ENCODE assay signal across 12 mouse cellular contexts in genomic region chr6:52963430-52963732, GRCm38 (mm10).
DNase-seq lines count a peak whose midpoint lies in the region; ATAC-seq lines count a peak whose summit lies in the region.
"Had no signal": no experiment of that assay in that cellular context is flagged by ENCODE, and none has a peak within 500 bp of the region (broad histone marks: within the 10 kb centered on the region; RNA-seq: fewer than 3 reads in every experiment).

No protein-coding gene starts in this region.

- WGBS in heart, embryonic 13.5 days, result 37% methylated on average over 6 of the region's 6 CpGs
- WGBS in midbrain, embryonic 15.5 days, result 50% methylated on average over 6 of the region's 6 CpGs
- 78% methylated on average over 6 of the region's 6 CpGs for WGBS in midbrain, embryonic 10.5 days
- 77% methylated on average over 6 of the region's 6 CpGs for WGBS in embryonic facial prominence, embryonic 10.5 days
- WGBS in stomach, embryonic 16.5 days, result 48% methylated on average over 6 of the region's 6 CpGs

- no peak for ATAC-seq in heart, embryonic 13.5 days (ENCODE audit: extremely low read depth, insufficient number of reproducible peaks, low FRiP score, low TSS enrichment)
- ATAC-seq in midbrain, embryonic 15.5 days (replicated peaks), result 0 out of 2 replicates have a peak, but pooled peaks have one; percentile 26
- ATAC-seq in stomach, embryonic 16.5 days (ENCODE audit: insufficient read depth, low FRiP score), result no peak

- no peak overlapping the region; the same call in 1 of the 2 replicates for H3K9ac ChIP-seq in heart, embryonic 13.5 days
- H3K9ac ChIP-seq in midbrain, embryonic 15.5 days, result no peak overlapping the region
- no peak overlapping the region for H3K9ac ChIP-seq in stomach, embryonic 16.5 days (ENCODE audit: low read length)
- H3K9ac ChIP-seq: embryonic facial prominence, embryonic 13.5 days; liver, embryonic 15.5 days; neural tube, embryonic 15.5 days had no signal

- no peak overlapping the region for H3K4me2 ChIP-seq in heart, embryonic 13.5 days
- no peak overlapping the region for H3K4me2 ChIP-seq in midbrain, embryonic 15.5 days
- no peak overlapping the region for H3K4me2 ChIP-seq in stomach, embryonic 16.5 days (ENCODE audit: low read depth, low read length)
- H3K4me2 ChIP-seq: embryonic facial prominence, embryonic 13.5 days; liver, embryonic 15.5 days; neural tube, embryonic 15.5 days had no signal

- peaks cover 70% of the 10 kb centered on the region for H3K4me1 ChIP-seq in heart, embryonic 13.5 days
- H3K4me1 ChIP-seq in midbrain, embryonic 15.5 days, result peaks cover 24% of the 10 kb centered on the region
- peaks cover 20% of the 10 kb centered on the region for H3K4me1 ChIP-seq in midbrain, embryonic 10.5 days
- peaks cover 73% of the 10 kb centered on the region for H3K4me1 ChIP-seq in embryonic facial prominence, embryonic 10.5 days
- peaks cover 42% of the 10 kb centered on the region for H3K4me1 ChIP-seq in stomach, embryonic 16.5 days (ENCODE audit: control insufficient read depth, insufficient read depth, low read length)

- peak overlapping the region; percentile 74 for H3K27ac ChIP-seq in heart, embryonic 13.5 days (replicated peaks)
- no peak overlapping the region for H3K27ac ChIP-seq in midbrain, embryonic 15.5 days
- no peak overlapping the region for H3K27ac ChIP-seq in midbrain, embryonic 10.5 days (replicated peaks)
- peak overlapping the region; percentile 69 for H3K27ac ChIP-seq in embryonic facial prominence, embryonic 10.5 days (replicated peaks)
- H3K27ac ChIP-seq in stomach, embryonic 16.5 days (ENCODE audit: low read length), result peak overlapping the region; percentile 34; the same call in 1 of the 2 replicates
- H3K27ac ChIP-seq: embryonic facial prominence, embryonic 13.5 days; left cerebral cortex, adult 2 months; liver, embryonic 15.5 days; neural tube, embryonic 15.5 days had no signal

- no peaks in the 10 kb centered on the region for H3K27me3 ChIP-seq in heart, embryonic 13.5 days (replicated peaks)
- H3K27me3 ChIP-seq in midbrain, embryonic 15.5 days (replicated peaks), result no peaks in the 10 kb centered on the region
- H3K27me3 ChIP-seq in midbrain, embryonic 10.5 days (ENCODE audit: low read depth, poor library complexity, severe bottlenecking), result no peaks in the 10 kb centered on the region
- no peaks in the 10 kb centered on the region for H3K27me3 ChIP-seq in embryonic facial prominence, embryonic 10.5 days (replicated peaks; ENCODE audit: low read depth, poor library complexity, severe bottlenecking)
- H3K27me3 ChIP-seq in stomach, embryonic 16.5 days (ENCODE audit: control insufficient read depth, insufficient read depth, low read length), result no peaks in the 10 kb centered on the region
- H3K27me3 ChIP-seq: embryonic facial prominence, embryonic 13.5 days; liver, embryonic 15.5 days; neural tube, embryonic 15.5 days had no signal

- H3K36me3 ChIP-seq in heart, embryonic 13.5 days, result no peaks in the 10 kb centered on the region
- no peaks in the 10 kb centered on the region for H3K36me3 ChIP-seq in midbrain, embryonic 15.5 days (replicated peaks)
- H3K36me3 ChIP-seq in midbrain, embryonic 10.5 days, result no peaks in the 10 kb centered on the region
- no peaks in the 10 kb centered on the region for H3K36me3 ChIP-seq in embryonic facial prominence, embryonic 10.5 days (replicated peaks)
- H3K36me3 ChIP-seq in stomach, embryonic 16.5 days (ENCODE audit: control insufficient read depth, insufficient read depth, low read length), result no peaks in the 10 kb centered on the region
- H3K36me3 ChIP-seq: embryonic facial prominence, embryonic 13.5 days; liver, embryonic 15.5 days; neural tube, embryonic 15.5 days had no signal

- H3K9me3 ChIP-seq in heart, embryonic 13.5 days, result no peaks in the 10 kb centered on the region
- no peaks in the 10 kb centered on the region for H3K9me3 ChIP-seq in midbrain, embryonic 15.5 days
- no peaks in the 10 kb centered on the region for H3K9me3 ChIP-seq in midbrain, embryonic 10.5 days (replicated peaks)
- no peaks in the 10 kb centered on the region for H3K9me3 ChIP-seq in embryonic facial prominence, embryonic 10.5 days
- H3K9me3 ChIP-seq in stomach, embryonic 16.5 days (replicated peaks; ENCODE audit: control insufficient read depth, low read length), result no peaks in the 10 kb centered on the region
- H3K9me3 ChIP-seq: embryonic facial prominence, embryonic 13.5 days; liver, embryonic 15.5 days; neural tube, embryonic 15.5 days had no signal

- no peak overlapping the region for H3K4me3 ChIP-seq in heart, embryonic 13.5 days
- H3K4me3 ChIP-seq in midbrain, embryonic 15.5 days, result no peak overlapping the region
- H3K4me3 ChIP-seq in midbrain, embryonic 10.5 days, result no peak overlapping the region
- H3K4me3 ChIP-seq in embryonic facial prominence, embryonic 10.5 days, result no peak overlapping the region
- no peak overlapping the region for H3K4me3 ChIP-seq in stomach, embryonic 16.5 days (replicated peaks; ENCODE audit: low read length)
- H3K4me3 ChIP-seq: embryonic facial prominence, embryonic 13.5 days; left cerebral cortex, adult 2 months; liver, embryonic 15.5 days; neural tube, embryonic 15.5 days had no signal

- no peak for DNase-seq in heart, adult 8-10 months (ENCODE audit: low spot score)
- DNase-seq in midbrain, embryonic 10.5 days (ENCODE audit: low spot score), result no peak
- DNase-seq in embryonic facial prominence, embryonic 10.5 days (ENCODE audit: low spot score), result no peak
- DNase-seq in B cell, adult 2 months, result no peak
- DNase-seq: right cerebral cortex, postnatal 25 days had no signal

Comparison
In these comparisons a context has a peak if more than half of its experiments do, and no peak if none do; other contexts are left out.
1. H3K27ac ChIP-seq: peak in heart, embryonic 13.5 days (single experiment), embryonic facial prominence, embryonic 10.5 days (single experiment) and stomach, embryonic 16.5 days (single experiment); none in midbrain, embryonic 15.5 days (single experiment) and midbrain, embryonic 10.5 days (single experiment).